Mouse (Mus musculus) midbrain, embryonic 10.5 days (tissue): ENCODE data around the gene Gtpbp8. TPM values are rescaled to one million over a fixed set of nuclear protein-coding genes. Genes with fewer than 3 reads are reported as not detected.

Experiments
- DNase-seq: peaks from one replicate; pipeline ENCODE4 v3.0.0-alpha.2; 2017; ENCODE audit warnings: low spot score
- H3K27ac ChIP-seq: fragments of 300-500 bp; sonication (generic); replicated peaks from 2 replicates; pipeline ENCODE4 v1.5.1; 2016; ENCODE audit warnings: mild to moderate bottlenecking
- H3K27me3 ChIP-seq: fragments of 300-500 bp; sonication (generic); 2 replicates; pipeline ENCODE4 v1.6.1; 2016; ENCODE audit warnings: low read depth, mild to moderate bottlenecking; ENCODE audit not compliant: poor library complexity, severe bottlenecking
- H3K36me3 ChIP-seq: fragments of 300-500 bp; sonication (generic); 2 replicates; pipeline ENCODE4 v1.6.1; 2016; ENCODE audit warnings: mild to moderate bottlenecking, moderate library complexity
- H3K4me1 ChIP-seq: fragments of 300-500 bp; sonication (generic); 2 replicates; pipeline ENCODE4 v1.6.1; 2016
- H3K4me3 ChIP-seq: fragments of 300-500 bp; sonication (generic); 2 replicates; pipeline ENCODE4 v1.5.1; 2016; ENCODE audit warnings: mild to moderate bottlenecking, moderate library complexity
- H3K9me3 ChIP-seq: fragments of 300-500 bp; sonication (generic); replicated peaks from 2 replicates; pipeline ENCODE4 v1.6.1; 2016; ENCODE audit warnings: mild to moderate bottlenecking
- WGBS: fragments of 180-500 bp; shearing (Covaris S2); methylation state at CpG from one replicate; pipeline ENCODE4 v1.1.7; 2016; 5-methylcytosine and 5-hydroxymethylcytosine counted together
- polyA plus RNA-seq: library from polyadenylated mRNA; unstranded; fragments of >200 nt; fragmentation: Nextera tagmentation; extraction: Ambion mirVana; gene quantifications from 2 replicates; pipeline ENCODE4 v1.2.1, GENCODE M21; 2016

The Gtpbp8 gene
- polyA plus RNA-seq = 29.8 and 31.7 TPM in 2 replicates

DNA sequence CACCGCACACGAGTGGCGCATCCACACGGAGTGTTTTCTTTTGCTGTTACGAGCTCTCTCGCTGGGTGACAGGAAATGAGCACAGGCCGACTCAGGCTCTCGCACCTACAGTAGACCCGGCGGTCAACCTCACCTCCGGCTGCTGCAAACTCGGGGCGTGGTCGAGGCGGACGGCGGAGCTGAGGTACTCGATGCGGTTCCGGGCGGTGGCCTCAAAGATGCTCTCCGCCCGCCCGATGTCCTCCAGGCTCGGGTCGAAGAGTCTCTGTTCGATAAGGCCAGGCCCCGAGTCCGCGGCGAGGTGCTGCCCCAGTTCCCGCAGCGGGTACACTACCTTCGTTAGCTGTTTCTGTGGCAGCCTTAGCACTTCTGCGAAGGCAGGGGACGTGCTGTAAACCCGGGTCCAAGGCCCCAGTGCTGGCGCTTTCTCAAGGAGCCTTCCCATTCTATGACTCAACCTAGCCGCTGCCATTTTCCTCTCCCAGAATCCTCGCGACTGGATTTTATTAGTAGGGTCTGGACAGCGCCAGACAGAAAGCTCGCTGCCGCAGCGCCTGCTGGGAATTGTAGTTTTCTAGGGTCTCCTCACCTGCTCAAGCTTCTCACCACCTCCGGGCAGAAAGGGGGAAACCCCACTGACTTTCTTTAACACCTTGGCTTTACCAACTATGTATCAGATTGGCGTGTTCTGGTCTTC, at the start of gene Gtpbp8:
Gtpbp8 (minus strand) TSS at position 498 of the 697 bp plus-strand sequence.
- Histone ChIP-seq H3K27ac (peak within 1 kb of the TSS; percentile 89), H3K4me1 (peaks cover 17% of the 10 kb centered on the region)
- WGBS = under 1% methylated on average over 47 of the region's 47 CpGs

GRCm38 (mm10) chr16:44794416-44794815, 48.3 kb upstream of the Gtpbp8 start:
- DNase-seq = no peak
- Histone ChIP-seq H3K4me1 (no peaks in the 10 kb centered on the region), H3K9me3 (no peaks in the 10 kb centered on the region), H3K4me3 (no peak overlapping the region), H3K36me3 (no peaks in the 10 kb centered on the region), H3K27me3 (no peaks in the 10 kb centered on the region), H3K27ac (no peak overlapping the region)

More for the DNA sequence above, at the start of gene Gtpbp8:
- peak within 1 kb of the TSS; percentile 66 for H3K4me3 ChIP-seq
- peaks cover 15% of the 10 kb centered on the region for H3K36me3 ChIP-seq
- DNase-seq = peak; percentile 84
- H3K9me3 ChIP-seq = no peaks in the 10 kb centered on the region
- H3K27me3 ChIP-seq = no peaks in the 10 kb centered on the region

DNA sequence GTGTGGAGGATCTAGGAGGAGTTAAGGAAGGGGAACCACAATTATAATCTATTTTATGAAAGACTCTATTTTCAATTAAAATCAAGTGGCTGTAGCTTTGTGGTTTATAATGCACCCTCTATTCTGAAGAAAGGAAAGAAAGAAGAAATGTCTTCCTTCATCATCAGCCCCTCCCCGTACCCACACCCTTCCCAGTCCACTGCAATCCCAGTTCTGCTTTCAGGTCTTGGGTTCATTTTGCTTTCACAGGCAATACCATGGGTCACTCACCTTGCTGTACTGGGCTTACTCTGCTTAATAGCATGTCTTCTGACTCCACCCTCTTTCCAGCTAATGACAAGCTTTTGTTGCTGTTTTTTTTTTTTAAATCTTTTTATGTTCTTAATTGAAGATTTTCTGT, 40.8 kb upstream of the Gtpbp8 start:
- Histone ChIP-seq H3K27me3 (no peaks in the 10 kb centered on the region), H3K4me3 (no peak overlapping the region), H3K4me1 (no peaks in the 10 kb centered on the region), H3K36me3 (no peaks in the 10 kb centered on the region), H3K27ac (no peak overlapping the region), H3K9me3 (no peaks in the 10 kb centered on the region)
- no peak for DNase-seq
- 92% methylated on average over 1 of the region's 1 CpGs for WGBS

- Histone ChIP-seq H3K4me3 (no peak overlapping the region), H3K36me3 (no peaks in the 10 kb centered on the region), H3K27ac (no peak overlapping the region), H3K9me3 (no peaks in the 10 kb centered on the region), H3K4me1 (no peaks in the 10 kb centered on the region), H3K27me3 (no peaks in the 10 kb centered on the region)
- 68% methylated on average over 4 of the region's 4 CpGs for WGBS
- DNase-seq = no peak
Measured at GRCm38 (mm10) chr16:44780751-44781150, 34.6 kb upstream of the Gtpbp8 start.

DNA sequence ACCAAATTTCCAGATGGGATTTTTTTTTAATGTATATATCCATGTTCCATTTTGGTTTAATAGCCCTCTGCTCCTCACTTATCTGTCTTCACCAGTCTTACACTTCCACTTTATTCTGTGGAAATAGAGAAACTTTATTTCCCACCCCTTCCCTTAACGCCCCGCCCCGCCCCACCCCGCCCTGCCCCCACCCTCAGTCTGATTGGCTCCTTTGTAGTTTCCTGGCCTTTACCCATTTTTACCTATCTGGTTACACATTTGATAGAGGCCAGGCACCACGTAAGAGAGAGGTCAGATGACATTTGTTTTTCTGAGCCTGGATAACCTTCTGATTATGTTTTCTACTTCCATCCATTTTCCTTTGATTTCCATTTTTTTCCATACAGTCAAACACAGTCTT, 33.3 kb upstream of the Gtpbp8 start:
- Histone ChIP-seq H3K27ac (no peak overlapping the region), H3K27me3 (no peaks in the 10 kb centered on the region), H3K4me3 (no peak overlapping the region), H3K4me1 (no peaks in the 10 kb centered on the region), H3K9me3 (no peaks in the 10 kb centered on the region), H3K36me3 (no peaks in the 10 kb centered on the region)
- WGBS = 87% methylated on average over 5 of the region's 5 CpGs
- DNase-seq = no peak

- 89% methylated on average over 17 of the region's 17 CpGs for WGBS
- H3K4me3 ChIP-seq = no peak overlapping the region
- no peaks in the 10 kb centered on the region for H3K36me3 ChIP-seq
- DNase-seq = no peak
- H3K4me1 ChIP-seq = no peaks in the 10 kb centered on the region
- no peaks in the 10 kb centered on the region for H3K27me3 ChIP-seq
- H3K27ac ChIP-seq = no peak overlapping the region
- H3K9me3 ChIP-seq = no peaks in the 10 kb centered on the region
Measured at GRCm38 (mm10) chr16:44778538-44779147, 32.5 kb upstream of the Gtpbp8 start.

GRCm38 (mm10) chr16:44774201-44774600, 28.0 kb upstream of the Gtpbp8 start:
- WGBS = 89% methylated on average over 6 of the region's 6 CpGs
- H3K4me1 ChIP-seq = no peaks in the 10 kb centered on the region
- no peak overlapping the region for H3K4me3 ChIP-seq
- no peaks in the 10 kb centered on the region for H3K36me3 ChIP-seq
- no peak for DNase-seq
- no peaks in the 10 kb centered on the region for H3K27me3 ChIP-seq
- H3K9me3 ChIP-seq = no peaks in the 10 kb centered on the region
- H3K27ac ChIP-seq = no peak overlapping the region

DNA sequence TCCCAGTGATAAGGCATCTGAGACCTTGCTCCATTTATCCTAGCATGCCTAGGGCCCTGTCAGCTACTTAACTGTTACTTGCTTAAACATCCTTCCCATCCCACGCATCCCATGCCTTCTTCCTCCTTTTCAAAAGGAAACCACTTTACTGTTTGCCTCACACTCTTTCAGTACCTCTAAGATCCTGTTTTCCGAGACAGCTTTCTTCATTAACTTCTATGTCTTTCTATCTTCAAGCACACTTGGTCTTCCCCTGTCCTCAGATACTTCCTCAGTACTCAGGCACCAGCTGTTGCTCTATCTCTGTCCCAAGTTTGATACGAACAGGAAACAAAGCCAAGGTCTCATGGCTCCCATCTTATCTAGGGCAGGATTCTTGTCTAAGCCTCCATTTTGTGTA, 27.5 kb upstream of the Gtpbp8 start:
- 89% methylated on average over 3 of the region's 3 CpGs for WGBS
- Histone ChIP-seq H3K9me3 (no peaks in the 10 kb centered on the region), H3K27me3 (no peaks in the 10 kb centered on the region), H3K4me3 (no peak overlapping the region), H3K4me1 (no peaks in the 10 kb centered on the region), H3K36me3 (no peaks in the 10 kb centered on the region), H3K27ac (no peak overlapping the region)
- no peak for DNase-seq

GRCm38 (mm10) chr16:44772577-44772976, 26.4 kb upstream of the Gtpbp8 start:
- DNase-seq = no peak
- Histone ChIP-seq H3K27ac (no peak overlapping the region), H3K36me3 (no peaks in the 10 kb centered on the region), H3K4me1 (no peaks in the 10 kb centered on the region), H3K9me3 (no peaks in the 10 kb centered on the region), H3K4me3 (no peak overlapping the region), H3K27me3 (no peaks in the 10 kb centered on the region)
- WGBS = 84% methylated on average over 6 of the region's 6 CpGs

GRCm38 (mm10) chr16:44767967-44768366, 21.8 kb upstream of the Gtpbp8 start:
- no peaks in the 10 kb centered on the region for H3K4me1 ChIP-seq
- no peak for DNase-seq
- no peak overlapping the region for H3K27ac ChIP-seq
- H3K9me3 ChIP-seq = no peaks in the 10 kb centered on the region
- H3K27me3 ChIP-seq = no peaks in the 10 kb centered on the region
- H3K4me3 ChIP-seq = no peak overlapping the region
- WGBS = 61% methylated on average over 2 of the region's 2 CpGs
- no peaks in the 10 kb centered on the region for H3K36me3 ChIP-seq

GRCm38 (mm10) chr16:44767506-44767905, 21.3 kb upstream of the Gtpbp8 start:
- no peak for DNase-seq
- Histone ChIP-seq H3K4me1 (no peaks in the 10 kb centered on the region), H3K27me3 (no peaks in the 10 kb centered on the region), H3K4me3 (no peak overlapping the region), H3K9me3 (no peaks in the 10 kb centered on the region), H3K27ac (no peak overlapping the region), H3K36me3 (no peaks in the 10 kb centered on the region)
- WGBS = 91% methylated on average over 7 of the region's 7 CpGs

GRCm38 (mm10) chr16:44766320-44766892, 20.2 kb upstream of the Gtpbp8 start:
- no peaks in the 10 kb centered on the region for H3K36me3 ChIP-seq
- DNase-seq = no peak
- no peak overlapping the region for H3K4me3 ChIP-seq
- WGBS = 93% methylated on average over 9 of the region's 9 CpGs
- no peaks in the 10 kb centered on the region for H3K27me3 ChIP-seq
- no peaks in the 10 kb centered on the region for H3K4me1 ChIP-seq
- H3K27ac ChIP-seq = no peak overlapping the region
- H3K9me3 ChIP-seq = no peaks in the 10 kb centered on the region

DNA sequence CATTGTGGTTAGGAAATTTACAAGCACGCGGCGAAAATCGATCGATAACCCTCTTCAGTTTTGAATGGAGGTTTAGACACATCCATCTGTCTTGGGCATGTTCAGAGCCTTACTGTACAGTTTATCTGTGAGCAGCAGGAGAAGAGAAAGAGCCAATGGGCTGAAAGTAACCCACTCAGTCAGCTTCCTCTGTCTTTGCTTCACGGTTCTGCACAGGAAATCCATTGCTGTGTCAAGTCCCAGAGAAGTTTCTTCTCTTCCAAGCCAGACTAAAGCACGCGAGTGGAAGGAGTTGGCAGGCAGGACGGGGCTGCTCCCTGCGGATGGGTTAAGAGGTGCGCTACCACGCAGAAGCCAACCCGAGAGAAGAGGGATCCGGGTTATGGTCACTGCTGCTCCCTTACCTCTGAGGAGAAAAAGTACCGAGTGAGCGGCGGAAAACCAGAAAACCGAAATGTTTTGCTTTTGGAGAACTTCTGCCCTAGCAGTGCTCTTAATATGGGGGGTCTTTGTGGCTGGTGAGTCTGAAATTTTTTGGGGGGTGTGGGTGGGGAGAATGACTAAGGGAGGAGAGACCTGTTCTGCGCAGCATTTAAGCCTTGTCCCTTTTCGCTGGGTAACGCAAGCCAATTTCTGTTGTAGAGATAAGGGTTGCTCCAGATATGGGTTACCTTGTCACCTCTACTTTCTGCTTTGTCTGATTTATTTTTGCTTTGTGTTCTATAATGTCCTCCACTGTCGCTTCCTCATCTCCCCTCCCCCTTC, 19.6 kb upstream of the Gtpbp8 start, which contains the start of gene Cd200r1:
Cd200r1 (plus strand) TSS at position 182 of the 765 bp plus-strand sequence.
- Histone ChIP-seq H3K27me3 (no peaks in the 10 kb centered on the region), H3K9me3 (no peaks in the 10 kb centered on the region), H3K27ac (no peak within 1 kb of the TSS), H3K36me3 (no peaks in the 10 kb centered on the region), H3K4me1 (no peaks in the 10 kb centered on the region), H3K4me3 (no peak within 1 kb of the TSS)
- DNase-seq = no peak
- WGBS = 83% methylated on average over 22 of the region's 22 CpGs
